Mouse (Mus musculus) liver (tissue): Measurements from ENCODE around the gene Gm5134.
A peak's percentile ranks its signal among the peaks of the same experiment; 100 is the strongest.

ENCODE experiments used
- DNase-seq: peaks from one replicate; pipeline ENCODE4 v3.0.0-alpha.2; 2020; ENCODE audit warnings: mixed read lengths

The Gm5134 gene

DNA sequence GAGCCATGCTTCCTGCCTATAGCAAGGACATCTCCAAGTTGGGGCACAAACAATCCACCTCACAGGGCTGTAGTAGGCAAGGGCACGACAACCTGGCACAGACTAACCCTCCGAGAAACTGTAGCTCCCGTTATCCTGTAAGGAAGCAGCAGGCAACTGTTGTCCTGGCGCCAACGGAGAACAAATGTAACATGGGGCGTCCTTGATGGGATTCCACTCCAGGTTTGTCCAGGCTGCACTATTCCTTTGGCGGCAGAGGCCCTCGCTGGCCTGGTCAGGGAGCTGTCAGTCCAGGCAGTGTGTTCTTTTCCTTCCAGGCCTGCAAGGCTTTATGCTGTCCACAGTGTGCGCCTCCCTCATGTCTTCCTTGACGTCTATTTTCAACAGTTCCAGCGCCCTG lies 41.1 kb downstream of the Gm5134 start:
- no peak for DNase-seq

DNA sequence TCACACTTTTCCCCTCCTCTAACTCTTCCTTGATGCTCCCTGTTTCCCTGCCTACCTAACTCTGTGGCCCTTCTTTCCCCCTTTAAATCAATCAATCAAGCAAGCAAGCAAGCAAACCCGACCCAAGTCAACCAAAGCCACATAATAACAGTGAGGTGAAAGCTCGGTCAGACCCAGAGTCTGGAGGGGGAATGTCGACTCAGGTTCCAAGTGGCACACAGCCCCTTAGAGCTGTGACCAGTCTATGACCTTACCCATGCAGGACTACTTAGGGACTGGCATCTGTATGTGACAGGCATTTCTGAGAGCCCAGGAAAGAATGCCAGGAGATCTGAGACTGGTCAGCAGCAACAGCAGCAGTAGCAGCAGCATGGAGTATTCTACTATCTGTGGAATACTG lies 42.0 kb downstream of the Gm5134 start:
- DNase-seq: no peak

DNA sequence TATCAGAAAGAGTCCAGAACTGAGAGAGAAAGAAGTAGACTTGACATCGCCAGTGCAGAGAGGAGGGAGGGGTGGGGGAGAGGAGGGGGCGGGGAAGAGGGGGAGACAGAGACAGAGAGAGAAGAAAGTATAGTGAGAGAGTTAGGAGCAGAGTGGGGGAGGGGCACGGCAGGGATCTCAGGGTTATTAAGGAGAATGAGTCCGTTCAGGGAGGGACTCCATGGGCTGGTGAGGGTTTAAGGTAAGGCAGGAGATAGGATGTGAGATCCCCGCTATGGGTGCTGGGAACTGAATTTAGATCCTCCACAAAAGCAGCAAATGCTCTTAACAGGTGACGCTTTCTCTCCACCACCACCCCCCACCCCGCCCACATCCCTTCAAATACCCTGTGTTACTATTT lies 46.8 kb downstream of the Gm5134 start:
- no peak for DNase-seq

DNA sequence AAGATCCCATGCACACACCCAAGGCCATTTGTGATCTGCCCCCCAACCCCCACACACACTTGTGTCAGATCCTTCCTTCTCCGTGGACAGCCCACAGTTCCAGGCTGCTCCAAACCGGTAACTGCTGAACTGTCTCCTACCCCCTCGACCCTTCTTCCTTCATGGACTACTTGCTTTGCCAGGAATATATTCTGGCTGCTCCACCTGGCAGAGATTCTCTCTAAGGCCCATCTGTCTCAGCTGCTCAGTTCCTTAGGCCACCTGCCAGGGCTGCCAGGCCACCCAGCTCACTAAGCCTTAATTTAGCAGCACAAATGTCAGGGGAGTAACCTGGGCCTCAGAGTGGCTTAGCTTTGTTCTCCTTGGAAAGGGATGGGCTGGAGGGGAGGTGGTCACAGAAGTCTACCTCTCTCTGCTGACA lies 47.8 kb downstream of the Gm5134 start:
- DNase-seq: no peak

DNA sequence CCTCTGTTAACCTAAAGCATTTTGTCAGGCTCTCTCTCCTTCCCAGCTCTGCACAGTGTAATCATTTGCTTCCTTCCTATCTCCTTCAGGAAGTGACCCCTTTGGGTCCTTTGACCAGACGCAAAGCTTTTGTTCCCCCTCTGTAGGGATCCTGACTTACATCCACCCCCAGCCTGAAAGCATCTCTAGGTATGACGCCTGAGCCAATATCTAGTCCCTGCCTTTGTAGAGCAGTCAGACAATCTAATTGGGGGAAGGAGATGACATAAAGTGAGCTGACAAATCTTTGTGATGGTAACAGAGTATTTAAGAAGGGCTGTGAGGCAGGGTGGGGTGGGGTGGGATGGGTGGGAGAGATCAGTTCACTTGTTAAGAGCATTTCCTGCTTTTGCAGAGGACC lies 48.3 kb downstream of the Gm5134 start:
- DNase-seq: no peak

DNA sequence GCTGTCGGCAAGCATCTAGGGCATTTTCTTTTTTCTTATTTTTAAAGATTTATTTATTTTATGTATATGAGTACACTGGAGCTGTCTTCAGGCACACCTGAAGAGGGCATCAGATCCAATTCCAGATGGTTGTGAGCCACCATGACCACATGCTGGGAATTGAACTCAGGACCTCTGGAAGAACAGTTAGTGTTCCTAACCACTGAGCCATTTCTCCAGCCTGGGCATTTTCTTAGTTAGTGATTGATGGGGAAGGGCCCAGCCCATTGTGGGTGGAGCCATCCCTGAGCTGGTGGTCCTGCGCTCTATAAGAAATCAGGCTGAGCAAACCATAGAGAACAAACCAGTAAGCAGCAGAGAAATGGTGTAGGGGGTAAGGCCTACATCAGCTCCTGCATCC lies 48.9 kb downstream of the Gm5134 start:
- no peak for DNase-seq

DNA sequence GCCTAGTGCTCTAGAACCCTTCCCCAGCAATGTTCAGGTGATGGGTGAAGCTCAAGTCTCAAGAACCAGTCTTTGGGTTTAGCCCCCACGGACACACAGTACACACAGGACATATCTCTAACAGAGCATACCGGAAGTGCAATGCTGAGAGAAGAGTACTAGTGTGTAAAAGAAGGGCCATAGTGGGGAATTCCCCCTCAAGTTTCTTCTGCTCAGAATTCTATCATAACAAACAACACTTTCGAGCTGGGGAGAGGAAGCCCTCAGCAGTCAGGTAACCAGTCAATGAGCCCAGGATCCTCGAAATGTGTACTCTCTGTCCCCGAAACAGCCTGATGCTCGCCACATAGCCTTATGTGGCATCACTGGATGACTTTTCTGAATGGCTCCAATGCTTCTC lies 52.1 kb downstream of the Gm5134 start:
- DNase-seq: no peak

DNA sequence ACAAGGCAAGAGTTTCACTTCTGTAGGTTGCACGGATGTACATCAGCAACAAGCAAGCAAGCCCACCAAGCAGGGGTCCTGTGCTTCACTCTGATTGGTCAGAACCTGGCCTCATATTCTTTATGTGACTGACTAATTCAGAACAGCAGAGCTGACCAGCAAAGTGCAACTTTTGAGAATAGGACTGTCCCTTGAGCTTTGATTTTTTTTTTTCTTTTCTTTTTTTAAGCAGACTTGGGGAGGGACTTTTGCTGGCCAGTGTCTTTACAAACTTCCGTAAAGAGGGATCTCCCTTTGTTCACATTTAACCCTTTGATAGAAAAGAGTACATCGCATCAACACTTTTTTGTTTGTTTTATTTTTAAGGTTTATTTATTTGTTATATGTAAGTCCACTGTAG lies 55.5 kb downstream of the Gm5134 start:
- no peak for DNase-seq

DNA sequence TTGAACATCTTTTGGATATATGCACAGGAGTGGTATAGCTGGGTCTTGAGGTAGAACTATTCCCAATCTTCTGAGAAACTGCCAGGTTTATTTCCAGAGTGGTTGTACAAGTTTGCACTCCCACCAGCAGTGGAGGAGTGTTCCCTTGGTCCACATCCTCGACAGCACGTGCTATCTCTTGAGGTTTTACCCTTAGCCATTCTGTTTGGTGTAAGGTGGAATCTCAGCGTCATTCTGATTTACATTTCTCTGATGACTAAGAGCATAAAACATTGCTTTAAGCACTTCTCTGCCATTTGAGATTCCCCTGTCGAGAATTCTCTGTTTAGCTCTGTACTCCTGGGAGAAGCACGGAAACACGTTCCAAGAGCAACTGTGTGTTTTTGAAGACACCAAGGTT lies 58.6 kb downstream of the Gm5134 start:
- no peak for DNase-seq

DNA sequence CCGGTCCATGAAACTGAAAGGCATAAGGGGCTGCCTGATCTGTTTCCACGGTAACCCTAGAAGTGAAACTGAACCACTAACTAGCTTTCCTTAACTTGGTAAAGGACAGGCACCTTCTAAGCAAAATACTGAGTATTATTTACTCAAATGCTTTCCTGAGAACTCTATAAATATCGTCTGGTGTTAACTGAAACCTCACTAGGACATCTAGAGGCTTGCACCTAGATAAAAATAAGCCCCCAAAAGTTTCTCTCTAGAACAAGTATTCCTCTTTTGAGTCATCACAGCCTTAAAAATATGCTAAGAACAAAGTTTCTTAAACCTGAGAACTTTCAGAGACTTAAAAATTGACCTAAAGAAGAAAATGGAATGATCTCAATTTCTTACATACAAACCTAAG lies 62.6 kb downstream of the Gm5134 start:
- no peak for DNase-seq

DNA sequence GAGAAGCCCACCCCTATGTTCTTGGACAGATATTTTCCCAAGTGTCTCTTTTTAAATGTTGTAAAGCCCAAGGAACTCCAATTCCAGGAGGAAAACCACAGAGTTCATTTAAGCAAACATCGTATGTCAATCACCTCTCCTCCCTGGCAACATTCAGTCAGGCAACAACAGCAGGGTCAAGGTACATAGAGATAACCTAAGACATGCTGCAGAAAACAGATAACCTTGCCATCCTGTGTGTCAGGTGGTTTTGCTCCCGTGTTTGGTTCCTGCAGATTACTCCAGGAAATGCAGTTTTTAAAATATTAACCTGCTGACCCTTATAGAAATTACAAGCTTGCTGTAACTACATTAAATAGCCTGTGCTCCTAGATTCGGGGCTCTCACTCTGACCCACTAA lies 67.4 kb downstream of the Gm5134 start:
- DNase-seq: no peak

DNA sequence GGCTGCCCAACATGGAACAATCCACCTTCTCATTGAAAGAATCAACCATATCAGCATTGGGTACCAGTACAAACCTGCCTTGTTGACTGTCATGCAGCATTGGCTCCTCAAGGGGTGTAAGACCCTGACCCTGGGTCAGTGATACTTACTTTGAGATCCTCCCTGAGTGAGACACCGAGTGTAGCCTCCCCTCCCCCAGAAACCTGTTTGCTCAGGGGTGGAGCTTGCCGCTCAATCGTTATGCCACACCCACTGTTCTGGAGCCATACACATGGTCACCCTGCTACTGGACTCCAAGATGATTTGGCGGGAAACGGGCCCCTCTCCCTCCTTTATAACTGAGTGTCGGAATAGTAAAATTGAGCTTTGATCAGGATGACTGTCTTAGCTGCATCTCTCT lies 69.6 kb downstream of the Gm5134 start:
- DNase-seq: no peak

DNA sequence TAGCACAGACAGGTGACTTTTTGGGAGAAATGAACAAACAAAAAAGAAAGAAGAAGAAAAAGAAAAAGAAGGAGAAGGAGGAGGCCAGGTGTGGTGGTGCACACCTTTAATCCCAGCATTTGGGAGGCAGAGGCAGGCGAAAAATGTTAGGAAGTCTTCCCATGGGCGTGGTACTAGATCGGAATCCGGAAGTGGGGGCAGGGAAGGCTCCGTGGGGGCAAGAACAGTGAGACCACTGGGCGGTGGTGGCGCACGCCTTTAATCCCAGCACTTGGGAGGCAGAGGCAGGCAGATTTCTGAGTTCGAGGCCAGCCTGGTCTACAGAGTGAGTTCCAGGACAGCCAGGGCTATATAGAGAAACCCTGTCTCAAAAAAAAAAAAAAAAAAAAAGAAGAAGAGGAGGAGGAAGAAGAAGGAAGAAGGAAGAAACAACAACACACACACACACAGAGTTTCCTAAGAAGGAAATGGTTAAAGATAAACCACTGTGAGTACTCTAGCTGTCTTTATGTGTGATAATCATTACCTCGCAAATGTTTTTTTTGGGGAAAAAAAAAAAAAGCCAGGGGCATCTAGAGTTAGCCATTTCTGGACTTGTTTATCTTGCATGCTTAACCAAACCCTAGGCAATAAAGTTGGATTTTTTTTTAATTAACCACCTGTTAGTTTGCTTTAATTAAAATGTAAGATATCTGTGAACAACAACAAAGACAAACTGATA lies 71.3 kb downstream of the Gm5134 start:
- no peak for DNase-seq

DNA sequence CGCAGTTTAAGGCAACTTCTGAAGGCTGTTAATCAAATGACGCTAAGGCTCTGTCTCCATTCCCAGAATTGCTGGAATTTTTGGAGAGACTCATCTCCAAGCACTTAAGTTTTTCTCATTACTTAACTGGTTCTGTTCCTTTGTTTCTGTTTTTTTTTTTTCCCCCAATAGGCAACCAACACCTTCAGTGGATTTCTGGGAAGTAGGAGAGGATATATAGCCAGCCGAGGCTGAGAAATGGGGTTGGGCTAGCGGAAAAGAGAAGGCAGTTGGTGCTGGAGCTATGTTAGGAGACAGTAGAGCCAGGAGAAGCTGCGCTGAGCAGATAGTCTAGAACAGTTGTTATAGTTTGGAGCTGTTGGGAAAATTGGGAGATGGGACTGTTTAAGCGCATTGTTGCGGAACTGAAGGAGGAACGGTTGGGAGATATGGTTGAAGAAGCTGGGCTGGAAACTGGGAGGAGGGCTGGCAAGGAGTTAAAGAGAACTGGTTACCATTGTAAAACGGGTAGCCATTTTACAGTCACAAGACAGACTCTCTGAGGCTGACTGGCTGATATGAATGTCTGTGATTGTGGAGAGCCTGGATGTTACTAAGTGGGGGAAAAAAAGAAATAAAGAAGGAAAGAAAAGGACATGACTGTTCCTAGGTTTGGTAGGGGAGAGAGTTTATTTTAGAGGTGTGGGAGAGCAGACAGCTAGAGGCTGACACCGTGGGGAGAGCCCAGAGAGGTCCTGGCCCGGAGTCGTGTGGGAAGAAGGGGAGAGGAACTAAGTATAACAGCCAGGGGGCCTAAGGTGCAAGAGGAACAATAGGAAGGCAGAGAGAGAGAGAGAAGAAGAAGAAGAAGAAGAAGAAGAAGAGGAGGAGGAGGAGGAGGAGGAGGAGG lies 73.1 kb downstream of the Gm5134 start:
- no peak for DNase-seq

DNA sequence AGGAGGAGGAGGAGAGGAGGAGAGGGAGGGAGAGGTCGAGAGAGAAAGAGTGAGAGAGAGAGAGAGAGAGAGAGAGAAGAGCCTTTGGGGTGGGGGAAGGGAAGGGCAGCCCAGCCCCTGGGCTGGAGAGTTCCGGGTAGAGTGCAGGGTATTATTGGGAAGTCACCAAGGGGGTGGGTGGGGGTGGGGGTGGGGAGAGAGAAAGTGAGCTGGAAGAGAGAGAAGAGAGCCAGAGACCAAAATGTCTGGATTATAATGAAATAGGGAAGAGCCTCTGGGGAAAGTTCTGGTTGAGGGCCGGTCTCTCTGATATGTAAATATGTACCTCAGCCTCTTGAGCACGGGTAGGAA lies 73.7 kb downstream of the Gm5134 start:
- DNase-seq: no peak

DNA sequence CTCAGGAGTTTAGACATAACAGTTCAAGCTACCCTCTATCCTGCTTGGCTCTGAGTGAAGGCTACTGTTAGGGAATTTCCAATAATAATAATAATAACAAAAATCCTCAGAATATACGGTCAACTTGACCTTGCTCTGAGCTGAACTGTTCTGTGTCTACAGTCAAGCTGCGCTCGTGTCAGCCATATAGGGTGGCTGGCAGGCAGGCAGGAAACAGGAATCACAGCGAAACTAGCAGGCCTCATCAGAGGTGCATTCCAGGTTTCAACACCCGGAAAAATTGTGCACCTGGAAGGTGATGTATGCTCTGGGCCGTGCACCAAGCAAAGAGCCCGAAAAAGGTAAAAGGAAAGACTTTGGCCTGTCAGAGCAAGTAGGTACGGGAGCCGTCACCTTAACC lies 74.1 kb downstream of the Gm5134 start:
- no peak for DNase-seq

DNA sequence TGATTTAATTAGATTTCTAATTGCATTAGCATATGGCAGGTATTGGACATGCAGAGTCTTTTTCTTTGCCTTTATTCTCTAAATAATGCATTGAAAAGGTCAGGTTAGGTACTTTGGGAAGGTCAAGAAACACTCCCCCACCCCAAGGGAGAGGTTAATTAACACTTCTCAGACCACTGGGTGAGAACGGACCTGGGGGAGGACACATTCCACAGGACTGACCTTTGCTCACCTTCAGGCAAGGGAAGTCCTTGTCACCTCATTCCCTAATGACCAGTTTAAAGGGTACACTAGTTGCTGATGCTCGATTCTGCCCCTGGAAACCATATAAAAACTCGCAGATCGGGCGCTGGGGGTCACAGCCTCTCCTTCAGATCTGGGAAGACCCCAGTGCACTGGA lies 75.0 kb downstream of the Gm5134 start:
- no peak for DNase-seq

DNA sequence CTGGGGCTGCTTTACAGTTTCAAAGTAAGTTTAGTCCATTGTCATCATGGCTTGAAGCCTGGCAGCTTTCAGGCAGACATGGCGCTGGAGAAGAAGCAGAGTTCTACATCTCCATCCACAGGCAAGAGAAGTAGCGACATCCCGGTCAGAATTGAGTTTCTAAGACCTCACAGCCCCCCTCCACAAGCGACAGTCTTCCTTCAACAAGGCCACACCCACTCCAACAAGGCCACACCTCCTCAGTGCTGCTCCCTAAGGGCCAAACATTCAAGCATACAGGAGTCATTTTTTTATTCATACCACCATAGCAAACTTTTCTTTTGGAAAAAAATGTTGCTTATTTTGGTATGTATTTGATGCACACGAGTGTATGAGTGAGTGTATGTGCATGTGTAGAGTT lies 76.2 kb downstream of the Gm5134 start:
- peak; percentile 30 for DNase-seq

DNA sequence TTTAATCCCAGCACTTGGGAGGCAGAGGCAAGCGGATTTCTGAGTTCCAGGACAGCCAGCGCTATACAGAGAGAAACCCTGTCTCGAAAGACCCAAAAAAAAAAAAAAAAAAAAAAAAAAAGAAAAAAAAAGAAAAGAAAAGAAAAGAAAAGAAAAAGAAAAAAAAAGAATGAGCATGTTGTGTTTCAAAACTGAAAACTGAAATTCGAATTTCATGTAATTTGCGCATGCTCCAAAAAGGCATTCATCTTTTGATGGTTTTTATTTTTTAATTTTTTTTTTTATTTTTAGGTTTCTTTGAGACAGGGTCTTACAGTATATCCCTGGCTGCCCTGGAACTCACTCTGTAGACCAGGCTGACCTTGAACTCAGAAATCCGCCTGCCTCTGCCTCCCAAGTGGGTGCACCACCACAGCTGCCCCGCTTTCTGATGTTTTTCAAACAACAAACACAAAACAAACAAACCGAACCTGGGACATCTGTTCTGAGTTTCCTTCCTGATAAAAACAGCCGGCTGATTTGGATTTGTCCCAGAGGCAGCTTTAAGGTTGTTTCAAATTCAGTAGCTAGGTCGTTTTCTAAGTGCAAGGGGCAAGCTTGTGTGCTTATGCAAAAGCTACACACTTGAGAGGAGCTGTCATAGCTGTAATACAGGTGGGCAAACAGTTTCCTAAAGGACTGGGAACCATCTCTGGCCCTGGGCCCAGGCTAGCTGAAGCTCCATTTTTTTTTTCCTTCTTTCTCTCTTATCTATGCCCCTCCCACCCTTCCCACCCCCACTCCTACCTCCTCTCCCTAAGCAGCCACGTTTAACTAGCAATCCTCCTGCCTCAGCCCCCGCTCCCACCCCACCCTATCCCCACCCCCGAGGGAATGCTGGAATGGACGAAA lies 77.4 kb downstream of the Gm5134 start:
- no peak for DNase-seq

DNA sequence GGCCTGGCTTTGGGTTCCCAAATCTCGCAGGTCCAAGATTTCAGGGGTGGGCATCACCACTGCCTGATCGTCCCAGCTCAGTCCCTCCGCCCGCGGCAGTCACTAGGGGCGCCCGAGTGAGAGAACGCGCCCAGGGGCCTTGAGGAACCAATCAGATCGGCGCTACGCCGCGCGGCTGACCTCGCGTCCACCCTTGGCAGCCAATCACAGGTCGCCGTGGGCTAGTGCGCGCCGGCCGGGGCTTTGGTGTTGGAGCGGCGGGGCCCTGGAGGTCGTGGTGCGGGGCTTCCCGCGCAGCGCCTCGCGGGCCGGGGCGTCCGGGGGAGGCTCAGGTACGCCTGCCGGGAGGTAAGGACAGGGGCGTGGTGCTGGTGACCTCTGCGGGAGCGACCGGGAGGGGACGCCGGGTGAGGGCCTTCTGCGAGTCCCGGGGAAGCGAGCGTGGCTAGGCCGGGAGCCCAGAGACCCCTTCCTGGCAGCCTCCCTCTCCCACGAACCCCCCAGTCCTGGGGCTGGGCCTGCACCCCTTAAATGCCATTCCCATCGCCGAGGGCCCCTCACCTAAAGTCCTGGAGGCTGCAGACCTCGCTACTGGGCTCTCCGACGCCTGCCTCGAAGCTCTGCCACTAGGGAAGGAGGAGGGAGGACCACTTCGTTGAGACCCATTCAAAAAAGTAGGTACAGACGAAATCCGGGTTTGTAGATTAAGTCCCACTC lies 78.2 kb downstream of the Gm5134 start, which contains the start of gene Zfp280b:
Gene Zfp280b (plus strand): TSS at position 249 of the 717 bp plus-strand sequence.
- DNase-seq: peak; percentile 96

DNA sequence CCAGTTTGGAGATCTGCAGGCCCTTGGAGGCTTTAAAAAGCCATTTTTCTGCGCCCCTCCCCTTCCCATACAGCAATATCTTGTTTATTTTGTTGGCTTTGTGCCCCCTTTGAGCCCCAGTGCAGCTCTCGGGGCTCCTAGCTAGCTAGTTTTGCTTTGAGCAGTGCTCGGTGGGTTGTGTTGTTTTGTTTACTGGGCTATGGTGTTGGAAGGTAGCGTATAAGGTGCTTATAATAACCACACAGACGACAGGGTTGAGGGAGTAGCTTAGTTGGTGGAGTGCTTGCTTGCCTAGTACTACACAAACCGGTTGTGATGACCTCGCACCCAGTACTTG lies 78.8 kb downstream of the Gm5134 start:
- no peak for DNase-seq

DNA sequence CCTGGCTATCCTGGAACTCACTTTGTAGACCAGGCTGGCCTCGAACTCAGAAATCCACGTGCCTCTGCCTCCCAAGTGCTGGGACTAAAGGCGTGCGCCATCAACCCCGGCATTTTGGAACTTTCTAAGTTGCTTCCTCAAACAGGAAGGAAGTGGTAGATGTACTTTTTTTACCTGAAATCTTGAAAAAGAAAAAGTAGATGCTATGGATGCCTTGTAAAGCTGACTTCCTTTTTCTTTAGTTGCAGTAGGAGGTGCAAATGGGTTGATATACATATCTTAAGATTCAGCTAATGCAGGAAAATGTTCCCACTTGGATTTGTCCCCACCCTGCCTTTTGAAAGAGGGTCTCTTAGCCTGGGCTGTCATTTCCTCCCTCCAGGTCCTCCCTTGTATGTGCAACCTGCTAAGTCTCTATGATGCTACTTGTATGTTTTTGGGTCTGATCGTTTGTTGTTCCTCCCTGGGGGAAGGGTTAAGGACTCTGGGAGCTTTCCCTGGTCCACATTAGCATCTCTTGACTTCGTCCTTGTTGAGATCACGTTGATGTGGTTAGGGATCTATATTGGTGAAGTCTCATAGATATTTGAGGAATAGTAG lies 79.8 kb downstream of the Gm5134 start:
- DNase-seq: no peak
